Mouse (Mus musculus) limb, embryonic 14.5 days (tissue): ENCODE results near the gene Mfap2. TPM values are rescaled to one million over a fixed set of nuclear protein-coding genes. Genes with fewer than 3 reads are reported as not detected.

ENCODE experiments used
- ATAC-seq: fragments of 200-750 bp; cut with Nextera tagmentation; 2 replicates; pipeline ENCODE4 v1.8.0; 2017; ENCODE audit warnings: low read depth, moderate number of reproducible peaks, moderate TSS enrichment; ENCODE audit not compliant: low FRiP score
- DNase-seq: peaks from one replicate; pipeline ENCODE4 v3.0.0-alpha.2; 2015; ENCODE audit warnings: low spot score
- H3K27ac ChIP-seq: fragments of 300-500 bp; sonication (generic); replicated peaks from 2 replicates; pipeline ENCODE4 v1.5.1; 2014; ENCODE audit warnings: low read depth, mild to moderate bottlenecking, low read length, moderate library complexity, mixed read lengths
- H3K27me3 ChIP-seq: fragments of 300-500 bp; sonication (generic); 2 replicates; pipeline ENCODE4 v1.6.1; 2014; ENCODE audit warnings: low read length, mixed read lengths; ENCODE audit not compliant: control insufficient read depth, insufficient read depth
- H3K36me3 ChIP-seq: fragments of 300-500 bp; sonication (generic); 2 replicates; pipeline ENCODE4 v1.6.1; 2014; ENCODE audit warnings: mild to moderate bottlenecking, low read length, moderate library complexity, mixed read lengths; ENCODE audit not compliant: control insufficient read depth, insufficient read depth
- H3K4me1 ChIP-seq: fragments of 300-500 bp; sonication (generic); 2 replicates; pipeline ENCODE4 v1.6.1; 2014; ENCODE audit warnings: antibody characterized with exemption, low read length, mixed read lengths; ENCODE audit not compliant: control insufficient read depth, insufficient read depth
- H3K4me2 ChIP-seq: fragments of 300-500 bp; sonication (generic); replicated peaks from 2 replicates; pipeline ENCODE4 v1.6.1; 2014; ENCODE audit warnings: low read depth, mild to moderate bottlenecking, low read length, moderate library complexity; ENCODE audit not compliant: severe bottlenecking
- H3K4me3 ChIP-seq: fragments of 300-500 bp; sonication (generic); replicated peaks from 2 replicates; pipeline ENCODE4 v1.5.1; 2014; ENCODE audit warnings: low read length
- H3K9ac ChIP-seq: fragments of 300-500 bp; sonication (generic); 2 replicates; pipeline ENCODE4 v1.6.1; 2014; ENCODE audit warnings: mild to moderate bottlenecking, low read depth, low read length, moderate library complexity; ENCODE audit not compliant: severe bottlenecking
- H3K9me3 ChIP-seq: fragments of 300-500 bp; sonication (generic); 2 replicates; pipeline ENCODE4 v1.6.1; 2016; ENCODE audit warnings: low read length; ENCODE audit not compliant: control insufficient read depth
- POLR2A ChIP-seq: fragments of 200-500 bp; IDR thresholded peaks from 2 replicates; pipeline ENCODE4 v1.8.0; 2012; ENCODE audit warnings: inconsistent platforms, mild to moderate bottlenecking, moderate library complexity, borderline replicate concordance; ENCODE audit not compliant: insufficient read depth, insufficient read length; ENCODE audit errors: extremely low read depth
- WGBS: fragments of 180-500 bp; shearing (Covaris S2); extraction: QIAGEN DNeasy Blood & Tissue Kit; methylation state at CpG from one replicate; pipeline ENCODE4 v1.1.7; 2014; 5-methylcytosine and 5-hydroxymethylcytosine counted together
- polyA plus RNA-seq, 2 experiments: library from polyadenylated mRNA; depleted of rRNA in 1 of 2; stranded (reverse) in 1 of 2; unstranded in 1 of 2; fragments of >200 nt; fragmentation: Nextera tagmentation in 1 of 2; extraction: Ambion mirVana in 1 of 2; gene quantifications; 2 replicates each; pipeline versions ENCODE4 v1.2.1 to v1.2.3; 2012 to 2014

Mfap2 gene
- polyA plus RNA-seq, 2 experiments = 708 to 1,017 TPM

DNA sequence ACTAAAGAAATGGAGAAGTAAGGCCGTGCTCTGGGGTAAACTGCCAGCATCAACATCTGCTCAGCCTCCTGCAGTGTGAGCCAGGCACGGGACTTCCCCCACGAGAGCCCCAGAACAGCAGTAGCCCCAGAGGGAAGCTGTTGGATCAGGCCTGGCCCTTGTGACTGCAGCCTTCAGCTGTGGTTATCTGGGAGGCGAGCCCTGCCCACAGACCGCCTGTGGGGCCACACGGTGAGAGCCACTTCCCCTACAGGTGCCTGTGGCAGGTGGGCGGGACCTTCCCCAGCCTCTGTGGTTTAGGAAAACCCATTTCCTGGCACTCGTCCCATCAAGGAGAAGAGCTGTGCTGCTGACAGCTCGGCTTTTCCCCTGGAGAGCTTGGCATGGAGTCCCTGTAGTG, 26.8 kb upstream of the Mfap2 start:
- DNase-seq (peak; percentile 61), ATAC-seq (no peak)
- WGBS = 9% methylated on average over 9 of the region's 9 CpGs
- H3K4me1 ChIP-seq = peaks cover 15% of the 10 kb centered on the region
- H3K27ac ChIP-seq = peak overlapping the region; percentile 43; the same call in 1 of the 2 replicates
- H3K4me3 ChIP-seq = no peak overlapping the region
- TF ChIP-seq POLR2A = no peak
- no peak overlapping the region for H3K9ac ChIP-seq
- H3K36me3 ChIP-seq = peaks cover 13% of the 10 kb centered on the region
- H3K27me3 ChIP-seq = no peaks in the 10 kb centered on the region
- H3K9me3 ChIP-seq = peaks cover 5% of the 10 kb centered on the region; the same call in 1 of the 2 replicates
- H3K4me2 ChIP-seq = no peak overlapping the region

DNA sequence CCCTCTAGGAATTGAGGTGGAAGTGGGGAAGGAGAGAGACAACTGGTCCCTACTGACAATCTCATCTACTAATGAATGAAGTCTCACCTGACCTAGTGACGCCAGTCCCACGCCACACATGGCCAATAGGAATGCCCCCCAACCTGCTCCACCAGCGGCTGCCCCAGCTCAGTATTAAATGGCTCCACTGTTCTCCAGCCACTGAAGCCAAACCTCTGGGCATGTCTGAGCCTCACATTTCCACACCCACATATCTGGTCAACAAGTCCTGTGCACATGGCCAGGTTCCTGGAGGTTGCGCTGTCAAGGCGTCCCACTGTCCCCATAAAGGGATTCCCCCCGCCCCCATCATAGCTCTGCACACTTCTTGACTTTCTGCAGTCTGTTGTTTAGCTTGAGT, 25.7 kb upstream of the Mfap2 start:
- no peaks in the 10 kb centered on the region for H3K27me3 ChIP-seq
- no peak overlapping the region for H3K4me3 ChIP-seq
- H3K36me3 ChIP-seq = peaks cover 4% of the 10 kb centered on the region
- TF ChIP-seq POLR2A = no peak
- no peak overlapping the region for H3K27ac ChIP-seq
- ATAC-seq = no peak
- peaks cover 15% of the 10 kb centered on the region for H3K4me1 ChIP-seq
- H3K9ac ChIP-seq = no peak overlapping the region
- DNase-seq = no peak
- peaks cover 5% of the 10 kb centered on the region; the same call in 1 of the 2 replicates for H3K9me3 ChIP-seq
- WGBS = 71% methylated on average over 6 of the region's 6 CpGs
- H3K4me2 ChIP-seq = no peak overlapping the region

DNA sequence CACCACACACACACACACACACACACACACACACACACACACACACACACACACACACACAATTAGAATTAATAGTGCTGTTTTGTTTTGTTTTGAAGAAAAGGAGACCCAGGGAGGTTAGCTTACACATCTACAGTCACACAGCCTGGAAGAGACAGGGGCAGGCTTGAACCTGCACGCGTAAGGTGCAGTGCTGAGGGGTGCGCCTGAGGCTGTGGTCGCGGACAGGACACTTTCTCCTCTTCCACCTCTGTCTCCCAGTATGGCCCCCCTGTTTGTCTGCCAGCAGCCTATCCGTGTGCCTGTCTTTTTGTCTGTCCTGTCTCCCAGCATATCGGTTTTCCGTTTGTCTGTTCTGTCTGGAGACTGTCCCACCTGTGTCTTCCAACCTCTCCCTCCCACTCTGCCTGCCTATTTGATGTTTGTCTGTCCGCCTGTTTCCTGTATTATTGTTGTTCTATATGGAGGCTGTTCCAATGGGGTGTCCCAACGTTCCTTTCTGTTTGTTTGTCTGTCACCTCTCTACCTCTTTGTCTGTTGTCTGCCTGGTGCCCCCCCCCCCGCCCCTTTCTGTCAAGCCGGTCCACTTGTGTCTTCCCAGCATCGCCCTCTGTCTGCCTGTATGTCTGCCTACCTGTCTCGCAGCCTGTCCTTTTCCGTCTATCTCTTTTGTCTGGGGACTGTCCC, 24.1 kb upstream of the Mfap2 start:
- peak overlapping the region; percentile 78 for H3K9ac ChIP-seq
- WGBS = 36% methylated on average over 15 of the region's 15 CpGs
- H3K27ac ChIP-seq = no peak overlapping the region
- H3K4me3 ChIP-seq = peak overlapping the region; percentile 86
- no peak for DNase-seq
- peak overlapping the region; percentile 82 for H3K4me2 ChIP-seq
- no peak for ATAC-seq
- no peaks in the 10 kb centered on the region for H3K36me3 ChIP-seq
- no peaks in the 10 kb centered on the region for H3K27me3 ChIP-seq
- TF ChIP-seq POLR2A = no peak
- H3K9me3 ChIP-seq = peaks cover 5% of the 10 kb centered on the region; the same call in 1 of the 2 replicates
- H3K4me1 ChIP-seq = peaks cover 15% of the 10 kb centered on the region

DNA sequence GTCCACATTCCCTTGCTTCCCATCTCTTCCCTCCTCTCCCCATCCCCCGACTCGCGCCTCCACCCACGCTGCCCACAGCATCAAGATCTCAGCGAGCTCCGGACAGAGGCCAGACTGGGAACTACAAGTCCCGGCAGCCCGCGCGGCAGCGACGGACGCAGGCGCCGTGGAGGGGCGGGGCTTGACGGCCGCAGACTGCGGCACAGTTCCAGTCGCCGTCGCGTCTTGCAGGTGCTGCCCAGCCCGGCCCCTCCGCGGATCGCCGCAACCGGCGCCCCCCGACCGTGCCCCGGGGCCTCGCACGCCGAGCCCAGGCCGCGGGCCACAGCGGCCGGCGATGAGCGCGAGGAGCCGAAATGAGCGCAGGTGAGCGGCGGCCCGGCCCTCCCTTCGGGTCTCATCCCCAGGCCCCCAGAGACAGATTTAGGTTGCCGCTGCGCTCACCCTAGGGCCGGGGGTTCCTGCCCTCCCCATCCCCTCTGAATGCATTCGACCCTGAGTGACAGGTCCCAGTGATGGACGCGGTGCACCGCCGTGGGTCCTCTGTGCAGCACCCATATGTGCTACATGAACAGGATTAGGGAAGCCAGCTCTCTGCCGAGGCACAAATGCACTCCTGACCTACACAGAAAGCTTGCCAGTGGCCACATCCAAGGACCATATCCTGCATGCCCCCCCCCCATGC, 23.4 kb upstream of the Mfap2 start, which contains the start of gene Atp13a2:
Atp13a2 (plus strand) TSS at position 163 of the 685 bp plus-strand sequence.
- Histone ChIP-seq H3K27me3 (no peaks in the 10 kb centered on the region), H3K27ac (no peak within 1 kb of the TSS), H3K4me3 (peak within 1 kb of the TSS; percentile 86), H3K4me2 (peak within 1 kb of the TSS; percentile 82), H3K36me3 (no peaks in the 10 kb centered on the region), H3K9ac (peak within 1 kb of the TSS; percentile 78), H3K4me1 (peaks cover 15% of the 10 kb centered on the region), H3K9me3 (no peaks in the 10 kb centered on the region)
- under 1% methylated on average over 39 of the region's 58 CpGs for WGBS
- no peak for TF ChIP-seq POLR2A
- ATAC-seq (peak; percentile 88; the same call in 1 of the 2 replicates), DNase-seq (peak; percentile 84)

DNA sequence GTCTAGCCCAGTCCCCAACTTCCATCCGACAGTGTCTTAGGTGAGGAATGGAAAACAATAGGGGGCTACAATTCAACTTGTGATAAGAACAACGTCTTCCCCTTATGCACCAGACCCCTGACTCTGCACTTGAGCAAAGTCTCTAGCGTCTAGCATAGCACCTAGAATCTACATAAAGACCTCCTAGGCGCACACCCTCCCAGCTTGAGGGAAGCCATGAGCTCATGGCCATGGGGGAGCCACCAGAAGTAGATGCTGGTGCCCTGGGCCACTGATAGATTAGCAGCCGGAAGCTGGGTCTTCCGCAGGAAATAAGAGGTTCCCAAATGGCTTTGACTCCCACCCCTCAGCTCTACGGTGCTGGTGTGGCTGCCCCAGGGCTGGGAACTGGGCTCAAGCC, 22.7 kb upstream of the Mfap2 start:
- H3K9me3 ChIP-seq = no peaks in the 10 kb centered on the region
- ATAC-seq (no peak), DNase-seq (no peak)
- 21% methylated on average over 7 of the region's 7 CpGs for WGBS
- peaks cover 15% of the 10 kb centered on the region for H3K4me1 ChIP-seq
- H3K4me3 ChIP-seq = peak overlapping the region; percentile 86
- H3K36me3 ChIP-seq = peaks cover 3% of the 10 kb centered on the region
- TF ChIP-seq POLR2A = no peak
- H3K9ac ChIP-seq = peak overlapping the region; percentile 78
- H3K4me2 ChIP-seq = peak overlapping the region; percentile 82
- H3K27me3 ChIP-seq = no peaks in the 10 kb centered on the region
- H3K27ac ChIP-seq = no peak overlapping the region
